In the genomic region with DNA sequence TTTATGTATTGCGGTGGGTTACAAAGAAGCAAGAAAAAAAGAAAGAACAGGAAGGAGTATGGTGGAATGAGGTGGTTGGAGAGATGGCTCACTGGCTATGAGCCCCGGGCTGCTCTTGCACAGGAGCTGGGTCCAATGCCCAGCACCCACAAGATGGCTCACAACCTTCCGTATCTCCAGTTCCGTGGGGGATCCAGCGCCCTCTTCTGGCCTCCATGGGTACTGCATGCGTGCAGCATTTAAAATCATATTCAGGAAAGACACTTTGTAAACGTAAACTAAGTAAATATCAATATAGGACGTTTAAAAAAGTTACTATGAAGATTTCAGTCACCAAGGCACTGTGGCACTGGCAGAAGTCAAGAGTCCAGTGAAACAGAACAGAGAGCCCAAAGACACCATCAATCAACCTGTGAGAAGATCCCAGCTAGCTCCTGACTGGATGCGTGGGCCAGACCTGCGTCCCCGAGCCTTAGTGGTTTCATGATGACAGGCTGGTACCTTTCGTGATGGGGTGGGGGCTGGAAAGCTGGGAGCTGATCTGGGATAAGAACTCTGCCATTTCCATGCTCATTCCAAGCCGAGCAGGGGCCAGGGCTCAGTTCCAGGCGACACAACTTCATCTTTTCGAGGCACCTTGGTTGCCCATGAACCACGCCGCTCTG, we compare ENCODE assay signal across 8 mouse cellular contexts. TPM values are rescaled to one million over a fixed set of nuclear protein-coding genes. Genes with fewer than 3 reads are reported as not detected.
DNase-seq lines count a peak whose midpoint lies in the region; ATAC-seq lines count a peak whose summit lies in the region.

No protein-coding gene starts in this region.

- H3K9me3 ChIP-seq in embryonic facial prominence, embryonic 11.5 days (replicated peaks; ENCODE audit: control insufficient read depth, low read length): no peaks in the 10 kb centered on the region
- no peaks in the 10 kb centered on the region for H3K9me3 ChIP-seq in hindbrain, embryonic 14.5 days (ENCODE audit: control insufficient read depth, low read length)
- no peaks in the 10 kb centered on the region for H3K9me3 ChIP-seq in liver, embryonic 13.5 days (replicated peaks)

- H3K4me2 ChIP-seq in embryonic facial prominence, embryonic 11.5 days (ENCODE audit: low read depth, low read length): peak overlapping the region; percentile 88
- H3K4me2 ChIP-seq in hindbrain, embryonic 14.5 days (replicated peaks): peak overlapping the region; percentile 95
- peak overlapping the region; percentile 91 for H3K4me2 ChIP-seq in liver, embryonic 13.5 days

- no peaks in the 10 kb centered on the region for H3K36me3 ChIP-seq in embryonic facial prominence, embryonic 11.5 days (replicated peaks; ENCODE audit: control insufficient read depth, insufficient read depth, low read depth, low read length)
- H3K36me3 ChIP-seq in hindbrain, embryonic 14.5 days (replicated peaks; ENCODE audit: control insufficient read depth, insufficient read depth): peaks cover 12% of the 10 kb centered on the region
- H3K36me3 ChIP-seq in liver, embryonic 13.5 days: peaks cover 11% of the 10 kb centered on the region

- DNase-seq in CD4-positive, CD25-positive, alpha-beta regulatory T cell, adult 2 months (ENCODE audit: low read depth, low spot score): peak; percentile 84
- DNase-seq in Muller cell, postnatal 12 days (ENCODE audit: inconsistent ontology term): peak; percentile 23
- DNase-seq in embryonic facial prominence, embryonic 11.5 days (ENCODE audit: low spot score): peak; percentile 57
- DNase-seq in hindbrain, embryonic 14.5 days (ENCODE audit: low spot score): peak; percentile 41
- peak; percentile 53 for DNase-seq in liver, embryonic 13.5 days
- peak; percentile 59 for DNase-seq in neural tube, embryonic 10.5 days (ENCODE audit: extremely low spot score, low spot score)

- no peak overlapping the region for H3K27ac ChIP-seq in embryonic facial prominence, embryonic 11.5 days (replicated peaks; ENCODE audit: low read depth, low read length)
- H3K27ac ChIP-seq in hindbrain, embryonic 14.5 days: peak overlapping the region; percentile 97; the same call in 1 of the 2 replicates
- H3K27ac ChIP-seq in liver, embryonic 13.5 days: peak overlapping the region; percentile 93

- ATAC-seq in CD4-positive, CD25-positive, alpha-beta regulatory T cell, adult 4 months: no peak
- ATAC-seq in embryonic facial prominence, embryonic 11.5 days (replicated peaks; ENCODE audit: insufficient number of reproducible peaks, low FRiP score, low TSS enrichment, low read depth): peak; percentile 17; the same call in 1 of the 2 replicates
- ATAC-seq in hindbrain, embryonic 14.5 days (ENCODE audit: low FRiP score): no peak
- ATAC-seq in liver, embryonic 13.5 days (ENCODE audit: low read depth): no peak
- ATAC-seq in monocyte, adult 5-6 weeks (replicated peaks; ENCODE audit: insufficient number of reproducible peaks, low FRiP score, low TSS enrichment, poor library complexity, severe bottlenecking): no peak

- H3K4me1 ChIP-seq in embryonic facial prominence, embryonic 11.5 days (ENCODE audit: control insufficient read depth, insufficient read depth, low read length): peaks cover 8% of the 10 kb centered on the region; the same call in 1 of the 2 replicates
- H3K4me1 ChIP-seq in hindbrain, embryonic 14.5 days (replicated peaks; ENCODE audit: control insufficient read depth, insufficient read depth, low read length): peaks cover 17% of the 10 kb centered on the region
- peaks cover 38% of the 10 kb centered on the region for H3K4me1 ChIP-seq in liver, embryonic 13.5 days (replicated peaks)

- H3K9ac ChIP-seq in embryonic facial prominence, embryonic 11.5 days (replicated peaks; ENCODE audit: low read length): peak overlapping the region; percentile 70
- peak overlapping the region; percentile 81 for H3K9ac ChIP-seq in hindbrain, embryonic 14.5 days
- peak overlapping the region; percentile 76 for H3K9ac ChIP-seq in liver, embryonic 13.5 days

- 25% methylated on average over 17 of the region's 17 CpGs for WGBS in embryonic facial prominence, embryonic 11.5 days
- 23% methylated on average over 17 of the region's 17 CpGs for WGBS in hindbrain, embryonic 14.5 days
- 21% methylated on average over 17 of the region's 17 CpGs for WGBS in liver, embryonic 13.5 days (ENCODE audit: insufficient replicate concordance)

- peak overlapping the region; percentile 80 for H3K4me3 ChIP-seq in embryonic facial prominence, embryonic 11.5 days (ENCODE audit: low read depth, low read length)
- peak overlapping the region; percentile 89 for H3K4me3 ChIP-seq in hindbrain, embryonic 14.5 days (replicated peaks; ENCODE audit: low read length)
- peak overlapping the region; percentile 93 for H3K4me3 ChIP-seq in liver, embryonic 13.5 days (replicated peaks)

- H3K27me3 ChIP-seq in embryonic facial prominence, embryonic 11.5 days (ENCODE audit: control insufficient read depth, insufficient read depth, low read length): no peaks in the 10 kb centered on the region
- H3K27me3 ChIP-seq in hindbrain, embryonic 14.5 days (ENCODE audit: control insufficient read depth, insufficient read depth, low read length): no peaks in the 10 kb centered on the region
- H3K27me3 ChIP-seq in liver, embryonic 13.5 days: no peaks in the 10 kb centered on the region

RNA-seq across cellular contexts. Expression of a gene that starts 0.9 kb away (rescaled TPM):
- 10 to 100 TPM; 25.6 to 51.6 TPM for polyA plus RNA-seq in CD4-positive, CD25-positive, alpha-beta regulatory T cell, adult 4 months (2017; shearing (Covaris generic))
- 9.6 and 10.6 TPM in 2 replicates for polyA plus RNA-seq in embryonic facial prominence, embryonic 11.5 days (2014; fragmentation: Nextera tagmentation; extraction: Ambion mirVana)
- polyA plus RNA-seq in hindbrain, embryonic 14.5 days (2014; fragmentation: Nextera tagmentation; extraction: Ambion mirVana): 21.8 and 26.4 TPM in 2 replicates
- polyA plus RNA-seq in liver, embryonic 13.5 days (2015; fragmentation: Nextera tagmentation; extraction: Ambion mirVana): 18.4 and 18.5 TPM in 2 replicates
- total RNA-seq in monocyte, adult 5-6 weeks (2017): 10.7 to 21.5 TPM (median 14.4 TPM) in 3 replicates

RNA-seq across cellular contexts. Expression of a gene that starts 4.7 kb away (rescaled TPM):
- 10 to 100 TPM; 48.7 to 61.0 TPM for polyA plus RNA-seq in CD4-positive, CD25-positive, alpha-beta regulatory T cell, adult 4 months (2017; shearing (Covaris generic))
- polyA plus RNA-seq in embryonic facial prominence, embryonic 11.5 days (2014; fragmentation: Nextera tagmentation; extraction: Ambion mirVana): 81.3 and 97.4 TPM in 2 replicates
- 62.6 and 72.1 TPM in 2 replicates for polyA plus RNA-seq in hindbrain, embryonic 14.5 days (2014; fragmentation: Nextera tagmentation; extraction: Ambion mirVana)
- polyA plus RNA-seq in liver, embryonic 13.5 days (2015; fragmentation: Nextera tagmentation; extraction: Ambion mirVana): 83.3 and 84.6 TPM in 2 replicates
- total RNA-seq in monocyte, adult 5-6 weeks (2017): 53.4 to 79.6 TPM (median 61.8 TPM) in 3 replicates

RNA-seq across cellular contexts. Expression of a gene that starts 15.6 kb away (rescaled TPM):
- 10 to 100 TPM; 16.1 to 16.6 TPM for polyA plus RNA-seq in CD4-positive, CD25-positive, alpha-beta regulatory T cell, adult 4 months (2017; shearing (Covaris generic))
- 0.46 and 0.59 TPM in 2 replicates for polyA plus RNA-seq in embryonic facial prominence, embryonic 11.5 days (2014; fragmentation: Nextera tagmentation; extraction: Ambion mirVana)
- polyA plus RNA-seq in hindbrain, embryonic 14.5 days (2014; fragmentation: Nextera tagmentation; extraction: Ambion mirVana): 13.2 and 14.5 TPM in 2 replicates
- 4.5 and 4.6 TPM in 2 replicates for polyA plus RNA-seq in liver, embryonic 13.5 days (2015; fragmentation: Nextera tagmentation; extraction: Ambion mirVana)
- 1.6 to 4.0 TPM (median 2.5 TPM) in 3 replicates for total RNA-seq in monocyte, adult 5-6 weeks (2017)

Comparison
In these comparisons a context has a peak if more than half of its experiments do, and no peak if none do; other contexts are left out.
1. DNase-seq: peak in every context shown above with its lines; median percentile 84 in CD4-positive, CD25-positive, alpha-beta regulatory T cell, adult 2 months; 59 in neural tube, embryonic 10.5 days; 57 in embryonic facial prominence, embryonic 11.5 days; 53 in liver, embryonic 13.5 days; 41 in hindbrain, embryonic 14.5 days; 23 in Muller cell, postnatal 12 days.